ENCODE assay signal across 25 mouse cellular contexts in genomic region chr13:113735611-113736285, GRCm38 (mm10). TPM values are rescaled to one million over a fixed set of nuclear protein-coding genes. Genes with fewer than 3 reads are reported as not detected.
DNase-seq lines count a peak whose midpoint lies in the region; ATAC-seq lines count a peak whose summit lies in the region.
"Had no signal": no experiment of that assay in that cellular context is flagged by ENCODE, and none has a peak within 500 bp of the region (broad histone marks: within the 10 kb centered on the region; RNA-seq: fewer than 3 reads in every experiment).

No protein-coding gene starts in this region.

- H3K4me3 ChIP-seq in forebrain, embryonic 13.5 days = no peak overlapping the region
- H3K4me3 ChIP-seq in forebrain, embryonic 12.5 days (replicated peaks) = no peak overlapping the region
- H3K4me3 ChIP-seq in midbrain, embryonic 10.5 days = no peak overlapping the region
- H3K4me3 ChIP-seq in midbrain, embryonic 13.5 days (replicated peaks) = no peak overlapping the region
- H3K4me3 ChIP-seq in midbrain, embryonic 11.5 days (ENCODE audit: low read depth, low read length) = no peak overlapping the region
- H3K4me3 ChIP-seq: embryonic facial prominence, embryonic 15.5 days; heart, adult 2 months; kidney, embryonic 15.5 days; left cerebral cortex, adult 2 months; liver, embryonic 13.5 days; megakaryocyte, embryonic 14.5 days had no signal

- H3K4me2 ChIP-seq in forebrain, embryonic 13.5 days = no peak overlapping the region
- H3K4me2 ChIP-seq in forebrain, embryonic 12.5 days = no peak overlapping the region
- H3K4me2 ChIP-seq in midbrain, embryonic 13.5 days (replicated peaks) = no peak overlapping the region
- no peak overlapping the region for H3K4me2 ChIP-seq in midbrain, embryonic 11.5 days
- H3K4me2 ChIP-seq: embryonic facial prominence, embryonic 15.5 days; kidney, embryonic 15.5 days; liver, embryonic 13.5 days had no signal

- DNase-seq in midbrain, embryonic 10.5 days (ENCODE audit: low spot score) = no peak
- peak; percentile 85 for DNase-seq in midbrain, embryonic 11.5 days (ENCODE audit: low spot score, missing footprints)
- no peak for DNase-seq in left cerebral cortex, adult 18-20 months (ENCODE audit: low spot score in 2 of 2)
- no peak for DNase-seq in cerebellum, postnatal 36 days
- DNase-seq: adrenal gland, postnatal 14 days; cerebellum, adult 2 months; cerebellum, postnatal 25 days; embryo, embryonic 11 days; gastrocnemius, postnatal 14 days; heart, adult 2 months; kidney, adult 11 months; kidney, postnatal 36 days; liver, embryonic 13.5 days; lung, adult 2 months; lung, postnatal 36 days; right cerebral cortex, postnatal 4 days; thymus, postnatal 14 days had no signal

- H3K27me3 ChIP-seq in forebrain, embryonic 13.5 days = no peaks in the 10 kb centered on the region
- H3K27me3 ChIP-seq in forebrain, embryonic 12.5 days = no peaks in the 10 kb centered on the region
- H3K27me3 ChIP-seq in midbrain, embryonic 10.5 days (ENCODE audit: low read depth, poor library complexity, severe bottlenecking) = peaks cover 44% of the 10 kb centered on the region
- no peaks in the 10 kb centered on the region for H3K27me3 ChIP-seq in midbrain, embryonic 13.5 days
- peaks cover 4% of the 10 kb centered on the region; the same call in 1 of the 2 replicates for H3K27me3 ChIP-seq in midbrain, embryonic 11.5 days (ENCODE audit: control insufficient read depth, insufficient read depth, low read length)
- H3K27me3 ChIP-seq: embryonic facial prominence, embryonic 15.5 days; kidney, embryonic 15.5 days; liver, embryonic 13.5 days; megakaryocyte, embryonic 14.5 days had no signal

- no peaks in the 10 kb centered on the region for H3K9me3 ChIP-seq in forebrain, embryonic 13.5 days (replicated peaks)
- no peaks in the 10 kb centered on the region for H3K9me3 ChIP-seq in forebrain, embryonic 12.5 days
- 0 out of 2 replicates have a peak, but pooled peaks cover 3% of the 10 kb centered on the region for H3K9me3 ChIP-seq in midbrain, embryonic 10.5 days (replicated peaks)
- H3K9me3 ChIP-seq in midbrain, embryonic 13.5 days = no peaks in the 10 kb centered on the region
- no peaks in the 10 kb centered on the region for H3K9me3 ChIP-seq in midbrain, embryonic 11.5 days (ENCODE audit: control insufficient read depth, low read length)
- H3K9me3 ChIP-seq: embryonic facial prominence, embryonic 15.5 days; kidney, embryonic 15.5 days; liver, embryonic 13.5 days had no signal

- no peaks in the 10 kb centered on the region for H3K36me3 ChIP-seq in forebrain, embryonic 13.5 days (ENCODE audit: poor library complexity, severe bottlenecking)
- no peaks in the 10 kb centered on the region for H3K36me3 ChIP-seq in forebrain, embryonic 12.5 days (replicated peaks)
- H3K36me3 ChIP-seq in midbrain, embryonic 10.5 days = no peaks in the 10 kb centered on the region
- no peaks in the 10 kb centered on the region for H3K36me3 ChIP-seq in midbrain, embryonic 13.5 days
- no peaks in the 10 kb centered on the region for H3K36me3 ChIP-seq in midbrain, embryonic 11.5 days (ENCODE audit: control insufficient read depth, insufficient read depth, low read length)
- H3K36me3 ChIP-seq: embryonic facial prominence, embryonic 15.5 days; kidney, embryonic 15.5 days; liver, embryonic 13.5 days had no signal

- ATAC-seq in forebrain, embryonic 13.5 days = no peak
- ATAC-seq in forebrain, embryonic 12.5 days (ENCODE audit: low FRiP score) = no peak
- ATAC-seq in midbrain, embryonic 13.5 days = no peak
- no peak for ATAC-seq in midbrain, embryonic 11.5 days (ENCODE audit: low FRiP score)
- ATAC-seq: CD4-positive, CD25-positive, alpha-beta regulatory T cell, adult 4 months had no signal

- peaks cover 31% of the 10 kb centered on the region for H3K4me1 ChIP-seq in forebrain, embryonic 13.5 days
- H3K4me1 ChIP-seq in forebrain, embryonic 12.5 days = peaks cover 32% of the 10 kb centered on the region
- H3K4me1 ChIP-seq in midbrain, embryonic 10.5 days = peaks cover 43% of the 10 kb centered on the region
- H3K4me1 ChIP-seq in midbrain, embryonic 13.5 days (replicated peaks) = peaks cover 32% of the 10 kb centered on the region
- peaks cover 20% of the 10 kb centered on the region for H3K4me1 ChIP-seq in midbrain, embryonic 11.5 days (ENCODE audit: control insufficient read depth, insufficient read depth, low read length)
- H3K4me1 ChIP-seq: liver, embryonic 13.5 days; megakaryocyte, embryonic 14.5 days had no signal

- H3K27ac ChIP-seq in forebrain, embryonic 13.5 days = peak overlapping the region; percentile 88; the same call in 1 of the 2 replicates
- no peak overlapping the region for H3K27ac ChIP-seq in forebrain, embryonic 12.5 days
- peak overlapping the region; percentile 10; the same call in 1 of the 2 replicates for H3K27ac ChIP-seq in midbrain, embryonic 10.5 days (replicated peaks)
- no peak overlapping the region for H3K27ac ChIP-seq in midbrain, embryonic 13.5 days
- H3K27ac ChIP-seq in midbrain, embryonic 11.5 days (ENCODE audit: low read depth, low read length) = no peak overlapping the region
- H3K27ac ChIP-seq: embryonic facial prominence, embryonic 15.5 days; heart, adult 2 months; kidney, embryonic 15.5 days; left cerebral cortex, adult 2 months; liver, embryonic 13.5 days had no signal

- WGBS in forebrain, embryonic 13.5 days = 41% methylated on average over 18 of the region's 18 CpGs
- 41% methylated on average over 18 of the region's 18 CpGs for WGBS in forebrain, embryonic 12.5 days
- 41% methylated on average over 18 of the region's 18 CpGs for WGBS in midbrain, embryonic 10.5 days
- whole genome bisulfite sequencing in midbrain, embryonic 13.5 days = 42% methylated on average over 18 of the region's 18 CpGs
- 49% methylated on average over 18 of the region's 18 CpGs for WGBS in midbrain, embryonic 11.5 days

- no peak overlapping the region for H3K9ac ChIP-seq in forebrain, embryonic 13.5 days
- no peak overlapping the region for H3K9ac ChIP-seq in forebrain, embryonic 12.5 days
- H3K9ac ChIP-seq in midbrain, embryonic 13.5 days (replicated peaks) = no peak overlapping the region
- no peak overlapping the region for H3K9ac ChIP-seq in midbrain, embryonic 11.5 days (ENCODE audit: low read length)
- H3K9ac ChIP-seq: embryonic facial prominence, embryonic 15.5 days; kidney, embryonic 15.5 days; liver, embryonic 13.5 days had no signal

RNA-seq across cellular contexts. Expression of gene Arl15, which starts 58.6 kb away (rescaled TPM):
- 17.8 and 18.3 TPM in 2 replicates for polyA plus RNA-seq in forebrain, embryonic 13.5 days (2015; fragmentation: Nextera tagmentation; extraction: Ambion mirVana)
- 15.7 and 16.9 TPM in 2 replicates for polyA plus RNA-seq in forebrain, embryonic 12.5 days (2016; fragmentation: Nextera tagmentation; extraction: Ambion mirVana)
- polyA plus RNA-seq in midbrain, embryonic 10.5 days (2016; fragmentation: Nextera tagmentation; extraction: Ambion mirVana) = 10.4 and 10.7 TPM in 2 replicates
- polyA plus RNA-seq in midbrain, embryonic 13.5 days (2015; fragmentation: Nextera tagmentation; extraction: Ambion mirVana) = 15.0 and 17.7 TPM in 2 replicates
- 13.6 and 15.8 TPM in 2 replicates for polyA plus RNA-seq in midbrain, embryonic 11.5 days (2014; fragmentation: Nextera tagmentation; extraction: Ambion mirVana)
- 10 to 100 TPM; 35.5 to 37.7 TPM for total RNA-seq in left cerebral cortex, adult 18-20 months (2021)

Comparison
In these comparisons a context has a peak if more than half of its experiments do, and no peak if none do; other contexts are left out.
1. H3K27ac ChIP-seq: peak in forebrain, embryonic 13.5 days (single experiment) and midbrain, embryonic 10.5 days (single experiment); none in forebrain, embryonic 12.5 days (single experiment), midbrain, embryonic 13.5 days (single experiment) and midbrain, embryonic 11.5 days (single experiment).